Mouse (Mus musculus): ENCODE measurements around the gene Ccdc154. TPM values are rescaled to one million over a fixed set of nuclear protein-coding genes. Genes with fewer than 3 reads are reported as not detected.

The Ccdc154 gene
- polyA plus RNA-seq, 1 experiment from 2014 or later: not detected

Other genes starting within 250 kb of the Ccdc154 start
- gene Mapk8ip3, start 225.5 kb upstream of the Ccdc154 start, polyA plus RNA-seq (2014; fragmentation: Nextera tagmentation; extraction: Ambion mirVana): 23.9 and 31.8 TPM in 2 replicates
- 131 and 155 TPM in 2 replicates for gene Jpt2, start 201.8 kb upstream of the Ccdc154 start, polyA plus RNA-seq (2014; fragmentation: Nextera tagmentation; extraction: Ambion mirVana)
- gene Cramp1l, start 146.7 kb upstream of the Ccdc154 start, polyA plus RNA-seq (2014; fragmentation: Nextera tagmentation; extraction: Ambion mirVana): 8.5 and 11.6 TPM in 2 replicates
- 15.5 and 23.6 TPM in 2 replicates for gene Ift140, start 146.4 kb upstream of the Ccdc154 start, polyA plus RNA-seq (2014; fragmentation: Nextera tagmentation; extraction: Ambion mirVana)
- 15.9 and 18.4 TPM in 2 replicates for gene Tmem204, start 78.9 kb upstream of the Ccdc154 start, polyA plus RNA-seq (2014; fragmentation: Nextera tagmentation; extraction: Ambion mirVana)
- gene Telo2, start 46.5 kb upstream of the Ccdc154 start, polyA plus RNA-seq (2014; fragmentation: Nextera tagmentation; extraction: Ambion mirVana): 34.9 and 44.8 TPM in 2 replicates
- gene Ptx4, start 41.7 kb upstream of the Ccdc154 start, polyA plus RNA-seq (2014; fragmentation: Nextera tagmentation; extraction: Ambion mirVana): not detected in 2 replicates
- 10.3 and 21.4 TPM in 2 replicates for gene Clcn7, start 29.1 kb upstream of the Ccdc154 start, polyA plus RNA-seq (2014; fragmentation: Nextera tagmentation; extraction: Ambion mirVana)
- gene Gm38655, start 13.0 kb downstream of the Ccdc154 start, polyA plus RNA-seq (2014; fragmentation: Nextera tagmentation; extraction: Ambion mirVana): not detected in 2 replicates
- gene BC003965, start 22.1 kb downstream of the Ccdc154 start, polyA plus RNA-seq (2014; fragmentation: Nextera tagmentation; extraction: Ambion mirVana): 32.8 and 39.7 TPM in 2 replicates
- 4.0 and 4.1 TPM in 2 replicates for gene Unkl, start 25.9 kb downstream of the Ccdc154 start, polyA plus RNA-seq (2014; fragmentation: Nextera tagmentation; extraction: Ambion mirVana)
- gene Gnptg, start 77.7 kb downstream of the Ccdc154 start, polyA plus RNA-seq (2014; fragmentation: Nextera tagmentation; extraction: Ambion mirVana): 33.8 and 41.5 TPM in 2 replicates
- 48.9 and 51.4 TPM in 2 replicates for gene Tsr3, start 77.7 kb downstream of the Ccdc154 start, polyA plus RNA-seq (2014; fragmentation: Nextera tagmentation; extraction: Ambion mirVana)
- 0.76 and 1.9 TPM in 2 replicates for gene Baiap3, start 93.9 kb downstream of the Ccdc154 start, polyA plus RNA-seq (2014; fragmentation: Nextera tagmentation; extraction: Ambion mirVana)
- 675 and 744 TPM in 2 replicates for gene Ube2i, start 112.2 kb downstream of the Ccdc154 start, polyA plus RNA-seq (2014; fragmentation: Nextera tagmentation; extraction: Ambion mirVana)
- not detected in 2 replicates for gene Prss34, start 135.9 kb downstream of the Ccdc154 start, polyA plus RNA-seq (2014; fragmentation: Nextera tagmentation; extraction: Ambion mirVana)
- gene Prss28, start 146.2 kb downstream of the Ccdc154 start, polyA plus RNA-seq (2014; fragmentation: Nextera tagmentation; extraction: Ambion mirVana): not detected in 2 replicates
- gene Prss29, start 156.2 kb downstream of the Ccdc154 start, polyA plus RNA-seq (2014; fragmentation: Nextera tagmentation; extraction: Ambion mirVana): not detected in 2 replicates
- gene Tpsab1, start 183.1 kb downstream of the Ccdc154 start, polyA plus RNA-seq (2014; fragmentation: Nextera tagmentation; extraction: Ambion mirVana): 0.27 and 0.39 TPM in 2 replicates
- 0.30 and 0.57 TPM in 2 replicates for gene Tpsb2, start 203.8 kb downstream of the Ccdc154 start, polyA plus RNA-seq (2014; fragmentation: Nextera tagmentation; extraction: Ambion mirVana)
- 0.49 TPM in 1 of 2 replicates, not detected in the other for gene Tpsg1, start 206.8 kb downstream of the Ccdc154 start, polyA plus RNA-seq (2014; fragmentation: Nextera tagmentation; extraction: Ambion mirVana)